Mouse (Mus musculus): ENCODE measurements around the gene Ppp1ca.

DNA sequence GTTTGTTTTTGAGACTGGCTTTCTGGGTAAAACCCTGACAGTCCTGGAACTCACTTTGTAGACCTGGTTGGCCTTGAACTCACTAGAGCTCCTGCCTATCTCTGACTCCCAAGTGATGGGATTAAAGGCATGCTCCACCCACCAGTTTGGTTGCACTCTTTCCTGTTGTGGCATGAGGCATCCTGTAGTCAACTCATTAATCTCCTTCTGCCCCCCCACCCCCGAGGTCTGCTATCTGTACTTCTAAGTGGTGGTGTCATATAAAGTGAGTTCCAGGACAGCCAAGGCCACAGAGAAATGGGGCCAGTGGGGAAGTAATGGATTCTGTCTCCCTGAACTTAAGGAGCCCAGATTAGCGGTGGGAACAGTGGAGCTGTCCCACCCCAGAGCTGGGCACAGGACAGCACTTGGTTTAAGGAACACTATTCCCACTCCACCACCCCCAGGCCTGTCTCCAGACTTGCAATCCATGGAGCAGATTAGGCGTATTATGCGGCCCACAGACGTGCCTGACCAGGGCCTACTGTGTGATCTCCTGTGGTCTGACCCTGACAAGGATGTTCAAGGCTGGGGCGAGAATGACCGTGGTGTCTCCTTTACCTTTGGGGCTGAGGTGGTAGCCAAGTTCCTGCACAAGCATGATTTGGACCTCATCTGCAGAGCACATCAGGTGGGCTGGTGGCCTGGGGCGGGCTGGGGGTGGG, 2.3 kb downstream of the Ppp1ca start:
- TF ChIP-seq CTCF (conservative IDR thresholded peaks at IDR 0.05; ENCODE audit: low read length): no peak
- no peak for TF ChIP-seq POU5F1 (IDR thresholded peaks at IDR 0.05; ENCODE audit: borderline replicate concordance, low read length)
- no peak for TF ChIP-seq NANOG (IDR thresholded peaks at IDR 0.05; ENCODE audit: borderline replicate concordance, low read length)
